Mouse (Mus musculus): ENCODE measurements around the gene Zscan10.

Zscan10 gene

GRCm38 (mm10) chr17:23600641-23601622 is at the start of gene Zscan10:
Zscan10 (plus strand) TSS chr17:23600856.
- no peak for DNase-seq (ENCODE audit: extremely low read depth, low read depth, low spot score)

GRCm38 (mm10) chr17:23550856-23551255 is 49.8 kb upstream of the Zscan10 start:
- DNase-seq (ENCODE audit: extremely low read depth, low read depth, low spot score), result no peak

GRCm38 (mm10) chr17:23551416-23551815 is 49.2 kb upstream of the Zscan10 start:
- no peak for DNase-seq (ENCODE audit: extremely low read depth, low read depth, low spot score)

GRCm38 (mm10) chr17:23551963-23552362 is 48.7 kb upstream of the Zscan10 start:
- DNase-seq (ENCODE audit: extremely low read depth, low read depth, low spot score), result no peak

GRCm38 (mm10) chr17:23552896-23553633 is 47.6 kb upstream of the Zscan10 start:
- no peak for DNase-seq (ENCODE audit: extremely low read depth, low read depth, low spot score)

- DNase-seq (ENCODE audit: extremely low read depth, low read depth, low spot score), result no peak
Observed at GRCm38 (mm10) chr17:23553634-23554120, 47.0 kb upstream of the Zscan10 start.

- DNase-seq (ENCODE audit: extremely low read depth, low read depth, low spot score), result no peak
Observed at GRCm38 (mm10) chr17:23554321-23554720, 46.3 kb upstream of the Zscan10 start.

- DNase-seq (ENCODE audit: extremely low read depth, low read depth, low spot score), result no peak
Observed at GRCm38 (mm10) chr17:23555243-23555916, 45.3 kb upstream of the Zscan10 start.

GRCm38 (mm10) chr17:23559767-23560166 is 40.9 kb upstream of the Zscan10 start:
- no peak for DNase-seq (ENCODE audit: extremely low read depth, low read depth, low spot score)

GRCm38 (mm10) chr17:23563595-23564367 is 36.9 kb upstream of the Zscan10 start, which contains the start of gene Zfp213:
Zfp213 (minus strand) TSS chr17:23564238.
- no peak for DNase-seq (ENCODE audit: extremely low read depth, low read depth, low spot score)

- no peak for DNase-seq (ENCODE audit: extremely low read depth, low read depth, low spot score)
Observed at GRCm38 (mm10) chr17:23564368-23564715, 36.3 kb upstream of the Zscan10 start.

- DNase-seq (ENCODE audit: extremely low read depth, low read depth, low spot score), result no peak
Observed at GRCm38 (mm10) chr17:23566787-23567186, 33.9 kb upstream of the Zscan10 start.

- no peak for DNase-seq (ENCODE audit: extremely low read depth, low read depth, low spot score)
Observed at GRCm38 (mm10) chr17:23568370-23568769, 32.3 kb upstream of the Zscan10 start.

- no peak for DNase-seq (ENCODE audit: extremely low read depth, low read depth, low spot score)
Observed at GRCm38 (mm10) chr17:23570017-23570416, 30.6 kb upstream of the Zscan10 start.

- no peak for DNase-seq (ENCODE audit: extremely low read depth, low read depth, low spot score)
Observed at GRCm38 (mm10) chr17:23571084-23571483, 29.6 kb upstream of the Zscan10 start.

- no peak for DNase-seq (ENCODE audit: extremely low read depth, low read depth, low spot score)
Observed at GRCm38 (mm10) chr17:23572059-23572458, 28.6 kb upstream of the Zscan10 start.

- DNase-seq (ENCODE audit: extremely low read depth, low read depth, low spot score), result no peak
Observed at GRCm38 (mm10) chr17:23574130-23574529, 26.5 kb upstream of the Zscan10 start.

- no peak for DNase-seq (ENCODE audit: extremely low read depth, low read depth, low spot score)
Observed at GRCm38 (mm10) chr17:23575951-23576552, 24.6 kb upstream of the Zscan10 start.

GRCm38 (mm10) chr17:23584786-23585185 is 15.9 kb upstream of the Zscan10 start:
- no peak for DNase-seq (ENCODE audit: extremely low read depth, low read depth, low spot score)

Measured in fat pad, adult 2 months (tissue).